Mouse (Mus musculus) thymus, adult 18-20 months (tissue): ENCODE results near the gene Metrnl.

Experiments used
- DNase-seq, 2 experiments: peaks; one replicate each; pipeline ENCODE4 v3.0.0; 2022; ENCODE audit warnings: mixed read lengths in 2 of 2

The Metrnl gene

GRCm38 (mm10) chr11:121741433-121741832 is 40.1 kb downstream of the Metrnl start:
- DNase-seq = no peak

GRCm38 (mm10) chr11:121743113-121743512 is 41.8 kb downstream of the Metrnl start:
- DNase-seq = no peak

GRCm38 (mm10) chr11:121743915-121744628 is 42.7 kb downstream of the Metrnl start:
- DNase-seq = no peak

GRCm38 (mm10) chr11:121746941-121747494 is 45.7 kb downstream of the Metrnl start:
- DNase-seq = no peak

- no peak for DNase-seq
Measured at GRCm38 (mm10) chr11:121748003-121748684, 46.8 kb downstream of the Metrnl start.
